Mouse (Mus musculus): Measurements from ENCODE around the gene Mms19.

The Mms19 gene

GRCm38 (mm10) chr19:41998770-41999548, 18.0 kb upstream of the Mms19 start:
- no peak for DNase-seq (ENCODE audit: low spot score)

GRCm38 (mm10) chr19:41997090-41997489, 16.1 kb upstream of the Mms19 start:
- DNase-seq (ENCODE audit: low spot score) = no peak

DNA sequence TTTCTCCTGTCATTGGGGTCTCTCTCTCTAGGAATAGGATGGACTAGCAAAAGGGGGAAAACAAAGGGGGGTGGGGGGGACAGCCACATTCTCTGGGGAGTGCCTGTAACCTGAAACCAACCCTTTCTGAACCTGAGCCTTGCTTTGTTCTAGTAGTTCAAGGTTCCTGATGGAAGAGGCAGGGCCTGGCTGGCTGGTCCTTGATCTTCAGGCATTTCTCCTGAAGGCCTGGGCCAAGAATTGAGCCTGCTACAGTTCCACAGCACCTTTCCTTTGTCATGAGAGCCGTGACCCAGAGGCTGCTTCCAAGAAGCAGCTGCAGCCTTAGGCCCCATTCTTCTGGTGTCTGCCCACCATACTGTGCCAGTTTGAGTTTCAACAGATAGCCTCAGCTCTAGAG, 14.5 kb upstream of the Mms19 start:
- no peak for DNase-seq (ENCODE audit: low spot score)

GRCm38 (mm10) chr19:41994023-41994422, 13.1 kb upstream of the Mms19 start:
- DNase-seq (ENCODE audit: low spot score) = no peak

DNA sequence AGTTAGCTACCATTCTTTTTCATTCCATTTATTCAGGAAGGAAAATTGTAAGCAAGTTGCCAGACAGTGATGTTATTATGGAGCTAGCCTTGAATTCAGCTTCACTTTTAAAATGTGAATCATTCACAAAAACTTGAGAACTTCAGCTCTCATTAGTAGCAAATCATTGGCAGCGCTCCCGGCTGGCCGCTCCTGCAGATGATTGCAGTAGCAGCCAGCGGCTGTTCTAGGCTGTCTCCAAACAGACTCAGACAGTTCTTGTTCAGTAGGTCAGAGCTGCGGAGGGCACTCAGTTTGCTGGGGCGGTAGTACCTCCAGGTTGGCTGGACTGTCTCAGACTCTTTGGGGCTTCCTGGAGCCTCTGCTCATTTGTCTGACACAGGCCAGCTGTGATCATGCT, 12.5 kb upstream of the Mms19 start:
- peak; percentile 71 for DNase-seq (ENCODE audit: low spot score)

GRCm38 (mm10) chr19:41992971-41993370, 12.0 kb upstream of the Mms19 start:
- no peak for DNase-seq (ENCODE audit: low spot score)

GRCm38 (mm10) chr19:41991926-41992477, 11.0 kb upstream of the Mms19 start:
- no peak for DNase-seq (ENCODE audit: low spot score)

DNA sequence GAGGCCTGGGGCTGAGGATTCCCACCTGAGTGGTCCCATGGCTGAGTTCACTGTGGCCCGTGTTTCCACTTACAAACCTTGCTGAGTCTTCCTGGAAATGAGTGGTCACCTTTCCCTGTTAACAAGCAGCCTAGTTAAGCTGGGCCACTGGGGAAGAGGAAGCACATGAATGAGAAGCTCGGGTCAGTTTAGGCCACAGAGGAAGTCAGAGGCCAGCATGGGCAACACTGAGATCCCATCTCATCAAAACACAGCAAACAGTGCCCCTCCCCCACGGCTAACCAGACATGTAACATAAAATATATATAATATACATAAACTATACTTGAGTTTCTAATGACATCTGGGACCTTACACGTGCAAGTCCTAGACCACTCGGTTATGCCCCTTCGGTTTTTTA, 8.9 kb upstream of the Mms19 start:
- no peak for DNase-seq (ENCODE audit: low spot score)

- no peak for DNase-seq (ENCODE audit: low spot score)
Observed at GRCm38 (mm10) chr19:41987206-41987605, 6.2 kb upstream of the Mms19 start.

DNA sequence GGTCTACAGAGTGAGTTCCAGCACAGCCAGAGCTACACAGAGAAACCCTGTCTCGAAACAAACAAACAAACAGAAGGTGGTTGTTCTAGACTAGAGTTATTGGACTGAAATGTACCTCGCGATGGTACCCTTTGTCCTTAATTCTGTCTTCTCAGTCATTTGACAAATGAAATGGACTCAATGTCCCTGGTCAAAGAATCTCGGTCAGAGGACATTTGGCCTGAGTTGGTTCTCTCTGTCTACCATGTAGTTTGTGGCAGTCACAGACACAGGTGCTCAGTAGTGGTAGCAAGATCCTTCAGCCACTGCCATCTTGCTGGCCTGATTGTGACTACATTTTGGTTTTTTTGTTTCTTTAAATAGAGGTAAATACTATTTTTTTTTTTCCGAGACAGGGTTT, 5.0 kb upstream of the Mms19 start:
- DNase-seq (ENCODE audit: low spot score) = no peak

DNA sequence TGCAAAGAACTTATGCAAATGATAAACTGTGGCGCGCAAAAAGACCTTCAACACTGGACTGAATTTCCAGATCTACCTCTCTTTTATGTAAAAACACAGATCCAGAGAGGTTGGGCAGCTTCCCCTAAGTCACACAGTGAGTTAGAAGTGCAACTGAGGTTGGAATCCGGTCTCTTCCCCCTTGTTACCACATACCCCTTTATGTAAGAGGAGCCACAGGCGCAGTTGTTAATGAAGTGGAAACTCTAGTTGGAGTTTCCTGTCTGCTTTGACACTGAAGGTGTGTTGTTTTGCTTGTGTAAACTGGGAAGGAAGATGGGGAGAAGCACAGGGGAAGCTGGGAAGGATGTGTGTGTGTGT, 1.8 kb upstream of the Mms19 start:
- no peak for DNase-seq (ENCODE audit: low spot score)

DNA sequence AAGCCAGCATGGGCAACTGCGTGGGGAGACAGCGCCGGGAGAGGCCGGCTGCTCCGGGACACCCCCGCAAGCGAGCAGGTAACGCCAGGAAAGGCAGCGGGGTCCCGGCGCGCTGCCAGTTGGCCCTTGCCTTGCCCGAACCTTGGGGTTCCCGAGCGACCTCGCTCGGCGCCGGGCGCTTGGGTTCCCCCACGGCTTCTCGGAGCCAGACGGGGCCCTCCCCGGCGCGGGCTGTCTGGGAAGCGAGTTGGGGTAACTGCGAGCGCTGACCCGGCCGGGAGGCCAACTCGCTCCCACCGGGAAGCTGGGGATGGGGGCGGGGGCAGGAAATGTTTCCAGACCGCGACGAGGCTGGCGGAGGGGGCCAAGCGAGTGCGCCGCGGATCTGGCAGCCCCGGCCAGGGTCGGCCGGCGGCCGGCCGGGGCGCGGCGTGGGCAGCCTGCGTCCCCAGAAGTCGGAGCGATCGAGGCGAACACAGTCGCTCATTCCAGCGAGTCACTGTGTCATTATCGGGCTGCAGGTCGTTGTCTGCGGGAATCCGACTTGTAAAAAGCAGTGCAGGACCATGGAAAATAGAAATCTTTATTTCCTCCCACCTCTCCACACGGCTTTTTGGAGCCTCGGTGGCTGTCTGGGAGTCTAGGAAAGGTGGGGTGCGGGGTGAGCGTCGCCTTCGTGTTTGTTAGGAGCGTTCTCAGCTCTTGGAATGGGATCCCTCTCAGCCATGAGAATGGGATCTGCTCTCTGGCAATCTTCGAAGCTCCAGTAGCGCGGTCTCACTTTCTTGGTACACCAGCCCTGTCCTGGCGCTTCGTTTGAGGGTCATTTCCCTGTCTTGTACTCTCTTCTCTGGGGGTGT, 1.2 kb upstream of the Mms19 start:
- DNase-seq (ENCODE audit: low spot score) = no peak

DNA sequence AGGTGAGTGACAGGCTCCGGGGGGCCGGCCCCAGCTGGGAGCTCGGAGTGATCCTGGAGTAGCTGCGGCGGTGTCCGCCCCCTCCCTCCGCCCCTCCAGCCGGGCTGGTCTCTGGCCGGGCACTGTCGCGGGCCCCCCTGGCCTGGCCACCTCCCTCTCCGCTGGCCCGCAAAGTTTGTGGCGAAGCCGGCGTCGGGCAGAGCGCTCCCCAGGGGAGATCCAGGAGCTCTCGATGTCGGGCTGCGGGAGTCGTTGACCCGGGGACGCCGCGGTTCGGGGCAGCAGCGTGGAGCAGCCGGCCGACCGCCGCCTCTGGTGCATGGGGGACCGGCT, 604 bp upstream of the Mms19 start, which contains the start of gene Ubtd1:
Gene Ubtd1, plus strand, starts transcription at position 169 of the 333 bp plus-strand sequence.
- no peak for DNase-seq (ENCODE audit: low spot score)

DNA sequence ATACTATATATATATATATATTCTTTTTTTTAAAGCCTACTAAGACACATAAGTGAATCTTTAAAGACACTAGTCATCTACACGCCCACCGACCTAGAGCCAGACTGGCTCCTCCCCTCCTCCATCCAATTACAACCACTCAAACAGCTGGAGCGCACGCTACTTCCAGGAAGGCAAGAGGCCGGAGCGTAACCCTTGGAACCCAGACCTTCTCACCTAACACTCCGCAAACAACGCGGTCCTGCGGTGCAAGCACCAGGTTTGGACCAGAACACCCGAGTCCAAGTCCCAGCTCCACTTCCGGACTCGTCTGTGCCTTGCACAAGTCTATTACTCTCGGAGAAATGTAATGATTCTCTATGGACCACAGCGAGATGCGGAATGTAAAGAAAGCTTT, 537 bp downstream of the Mms19 start:
- DNase-seq (ENCODE audit: low spot score) = peak; percentile 33

GRCm38 (mm10) chr19:41973891-41974794, 6.8 kb downstream of the Mms19 start:
- DNase-seq (ENCODE audit: low spot score) = peak; percentile 38

DNA sequence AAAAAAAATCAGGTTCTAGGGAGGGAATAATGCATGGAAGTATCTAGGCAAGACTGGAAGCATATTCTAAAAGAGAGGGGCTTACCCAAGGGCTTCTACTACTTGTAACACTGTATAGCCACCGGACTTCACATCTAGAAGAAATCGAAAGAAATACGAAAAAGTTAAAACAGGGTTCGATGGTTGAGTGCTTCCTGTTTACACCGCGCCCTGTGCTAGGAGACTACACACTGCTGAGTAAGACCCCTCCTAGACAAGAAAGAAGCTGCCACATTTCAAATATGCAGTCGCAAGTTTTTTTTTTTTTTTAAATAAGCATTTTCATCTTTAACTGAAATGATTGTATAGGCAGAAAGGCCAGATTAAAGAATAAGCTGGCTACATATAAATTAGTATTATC, 11.3 kb downstream of the Mms19 start:
- DNase-seq (ENCODE audit: low spot score) = no peak

GRCm38 (mm10) chr19:41953574-41953973, 27.4 kb downstream of the Mms19 start:
- peak; percentile 40 for DNase-seq (ENCODE audit: low spot score)

DNA sequence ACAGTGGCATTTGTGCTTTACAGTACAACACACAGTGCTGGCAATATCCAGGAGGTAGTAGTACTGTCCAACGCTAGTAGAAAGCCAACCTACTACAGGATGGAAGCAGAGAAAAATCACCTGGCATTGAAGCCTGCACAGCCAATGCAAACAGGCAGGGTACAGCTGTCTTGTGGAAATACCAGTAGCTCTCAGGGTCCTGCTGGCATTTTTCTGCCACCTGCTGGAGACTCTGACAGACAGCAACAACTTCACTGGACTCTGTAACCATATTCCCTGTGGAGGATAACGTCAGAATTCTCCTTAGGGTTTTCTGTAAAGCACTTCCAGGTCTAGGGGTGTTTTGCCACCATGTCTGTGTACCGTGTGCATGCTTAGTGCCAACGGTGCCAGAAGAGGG, 28.7 kb downstream of the Mms19 start:
- DNase-seq (ENCODE audit: low spot score) = no peak

DNA sequence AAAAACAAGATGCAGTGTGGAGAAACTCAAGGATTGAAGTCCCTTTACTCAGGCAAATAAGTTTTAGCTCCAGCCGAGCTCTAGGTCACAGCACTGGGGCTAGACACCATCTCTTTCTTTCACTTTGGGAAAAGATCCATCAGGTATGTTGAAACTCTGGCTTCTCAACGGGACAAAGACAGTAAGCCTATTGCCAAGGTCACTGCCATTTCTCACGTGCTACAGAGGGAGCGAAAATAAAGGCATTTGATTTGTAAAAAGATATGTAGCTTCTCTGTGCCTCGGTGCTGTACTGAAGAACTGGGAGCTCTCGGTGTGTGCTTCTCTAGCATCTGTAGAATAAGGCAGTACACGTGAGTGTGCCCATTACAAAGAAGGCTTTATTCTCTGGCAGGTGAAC, 37.1 kb downstream of the Mms19 start:
- no peak for DNase-seq (ENCODE audit: low spot score)

DNA sequence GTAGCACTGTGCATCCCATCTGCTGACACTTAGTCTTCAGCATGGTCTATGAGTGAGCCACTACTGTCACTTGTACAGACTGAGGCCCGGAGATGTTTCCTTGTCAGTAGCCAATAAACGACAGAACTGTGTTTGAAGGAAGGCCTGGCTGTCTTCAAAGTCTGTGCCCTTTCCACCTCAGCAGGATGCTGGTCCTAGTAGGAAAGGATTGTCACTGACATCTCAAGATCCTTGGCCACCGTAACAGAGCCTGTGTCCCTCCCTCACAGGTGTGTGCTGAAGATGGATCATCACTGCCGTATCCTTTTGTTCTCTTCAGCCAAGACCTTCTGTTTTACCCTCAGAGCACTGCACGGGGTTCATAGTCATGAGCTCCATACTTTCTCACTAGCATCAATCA, 42.4 kb downstream of the Mms19 start:
- DNase-seq (ENCODE audit: low spot score) = no peak

- DNase-seq (ENCODE audit: low spot score) = no peak
Observed at GRCm38 (mm10) chr19:41935921-41936320, 45.0 kb downstream of the Mms19 start.

DNA sequence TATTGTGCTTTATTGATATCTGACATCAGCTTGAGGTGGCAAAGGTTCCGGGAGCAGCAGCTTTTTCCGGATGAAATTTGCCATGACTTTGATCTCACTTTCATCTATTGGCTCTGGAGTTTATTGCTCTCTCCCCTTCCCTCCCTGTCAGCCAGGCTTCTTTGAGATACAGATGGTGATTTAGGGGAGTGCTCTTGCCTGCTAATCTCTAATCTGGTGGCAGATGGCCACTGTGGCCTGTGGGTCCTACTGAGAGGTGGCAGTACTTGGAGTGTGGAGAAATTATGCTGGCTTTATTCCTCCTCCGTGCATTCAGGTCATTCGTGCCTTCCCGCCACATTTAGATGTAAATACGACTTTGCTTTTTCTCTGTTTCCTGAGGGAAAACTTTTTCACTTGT, 46.8 kb downstream of the Mms19 start:
- DNase-seq (ENCODE audit: low spot score) = no peak

Measured in layer of hippocampus, adult 11-12 months (tissue).